Mouse (Mus musculus): ENCODE data around the gene Hsdl2. TPM values are rescaled to one million over a fixed set of nuclear protein-coding genes. Genes with fewer than 3 reads are reported as not detected.
"Not testable (repeated sequence)": the region's sequence is repeated elsewhere in the genome, so short reads cannot be mapped to it uniquely, and the experiment has no call there.

Gene Hsdl2
- polyA plus RNA-seq, 1 experiment from 2014 or later = 29.9 TPM

DNA sequence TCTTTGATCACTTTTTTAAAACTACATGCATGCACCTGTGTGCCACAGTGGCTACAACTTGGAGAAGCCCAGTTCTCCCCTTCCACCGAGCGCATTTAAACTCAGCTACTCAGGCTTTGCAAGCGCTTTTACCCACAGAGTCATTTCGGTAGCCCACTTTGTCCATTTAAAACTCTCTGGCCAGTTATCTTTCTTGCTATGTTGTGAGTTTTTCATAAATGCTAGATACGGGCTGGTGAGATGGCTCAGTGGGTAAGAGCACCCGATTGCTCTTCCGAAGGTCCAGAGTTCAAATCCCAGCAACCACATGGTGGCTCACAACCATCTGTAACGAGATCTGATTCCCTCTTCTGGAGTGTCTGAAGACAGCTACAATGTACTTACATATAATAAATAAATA lies 10.8 kb upstream of the Hsdl2 start:
- H3K4me1 ChIP-seq; H3K27me3 ChIP-seq (replicated peaks); H3K4me3 ChIP-seq; H3K27ac ChIP-seq; H3K36me3 ChIP-seq (replicated peaks); H3K9me3 ChIP-seq; ATAC-seq (replicated peaks); H3K9ac ChIP-seq; H3K4me2 ChIP-seq: not testable (repeated sequence)
- 92% methylated on average over 8 of the region's 8 CpGs for WGBS

DNA sequence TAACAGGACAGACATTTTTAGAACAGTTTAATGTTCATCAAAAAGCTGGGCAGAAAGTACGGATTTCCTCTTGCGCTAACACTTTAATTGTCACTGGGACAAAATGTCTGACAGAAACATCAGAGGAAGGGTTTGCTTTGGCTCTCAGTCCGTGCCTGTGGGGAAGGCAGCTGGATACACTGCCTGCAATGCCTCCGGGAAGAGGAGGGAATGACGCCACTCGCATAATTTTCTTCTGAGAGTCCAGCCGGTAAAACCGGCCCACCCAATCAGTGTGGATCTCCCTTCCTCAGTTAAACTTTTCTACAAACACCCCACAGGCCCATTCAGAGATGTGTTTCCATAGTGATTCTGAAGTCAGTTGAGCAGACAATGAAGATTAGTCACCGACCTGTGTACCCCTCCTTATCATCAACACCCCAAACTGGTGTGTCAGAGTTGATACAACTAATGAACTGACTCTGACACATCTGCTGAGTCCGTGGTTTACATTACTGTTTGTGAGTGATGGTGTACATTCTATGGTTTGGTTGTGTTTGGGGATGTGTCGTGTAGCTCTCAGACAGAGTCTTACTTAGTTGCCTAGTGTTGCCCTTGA lies 8.7 kb upstream of the Hsdl2 start:
- Histone ChIP-seq H3K4me2 (no peak overlapping the region), H3K9me3 (no peaks in the 10 kb centered on the region), H3K27ac (no peak overlapping the region), H3K27me3 (replicated peaks) (no peaks in the 10 kb centered on the region), H3K9ac (no peak overlapping the region), H3K4me3 (no peak overlapping the region), H3K36me3 (replicated peaks) (no peaks in the 10 kb centered on the region), H3K4me1 (no peaks in the 10 kb centered on the region)
- 79% methylated on average over 11 of the region's 11 CpGs for WGBS
- no peak for ATAC-seq (replicated peaks)

DNA sequence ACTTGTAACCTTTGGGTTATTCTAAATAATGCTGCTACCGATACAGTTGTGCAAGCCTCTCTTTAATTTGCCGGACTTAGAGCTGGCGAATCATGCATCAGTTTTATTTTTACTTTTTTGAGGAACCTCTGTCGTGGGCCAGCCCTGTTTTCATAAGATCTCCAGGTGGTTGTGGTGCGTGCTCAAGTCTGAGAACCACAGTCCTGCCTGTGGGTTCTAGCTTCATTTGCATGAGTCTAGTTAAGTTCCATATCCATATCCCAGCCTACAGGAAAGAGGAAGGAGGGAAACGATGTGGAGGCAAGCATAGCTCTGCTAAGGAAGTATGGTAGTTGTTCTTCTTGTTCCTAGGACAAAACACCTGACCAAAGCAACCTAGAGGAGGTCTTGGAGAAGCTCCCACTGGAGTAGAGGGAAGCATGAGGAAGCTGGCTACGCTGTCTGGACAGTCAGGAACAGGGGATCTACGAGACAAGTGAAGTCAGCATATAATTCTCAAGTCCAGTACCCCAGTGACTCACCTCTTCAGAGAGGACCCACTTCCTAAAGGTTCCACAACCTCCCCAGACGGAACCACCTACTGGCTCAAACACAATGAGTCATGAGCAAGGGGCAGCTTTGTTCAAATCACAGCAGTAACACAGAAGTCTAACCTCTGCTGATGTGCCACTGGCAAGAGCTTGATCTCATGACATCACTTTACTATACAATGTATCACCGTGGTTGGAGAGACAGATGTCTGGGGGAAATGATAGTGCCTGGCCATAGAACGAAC lies 6.0 kb upstream of the Hsdl2 start:
- peaks cover 6% of the 10 kb centered on the region for H3K4me1 ChIP-seq
- H3K9me3 ChIP-seq = no peaks in the 10 kb centered on the region
- no peak overlapping the region for H3K4me3 ChIP-seq
- no peak overlapping the region for H3K4me2 ChIP-seq
- no peaks in the 10 kb centered on the region for H3K27me3 ChIP-seq (replicated peaks)
- no peak overlapping the region for H3K9ac ChIP-seq
- WGBS = 86% methylated on average over 11 of the region's 11 CpGs
- no peak for ATAC-seq (replicated peaks)
- H3K36me3 ChIP-seq (replicated peaks) = no peaks in the 10 kb centered on the region
- H3K27ac ChIP-seq = no peak overlapping the region

DNA sequence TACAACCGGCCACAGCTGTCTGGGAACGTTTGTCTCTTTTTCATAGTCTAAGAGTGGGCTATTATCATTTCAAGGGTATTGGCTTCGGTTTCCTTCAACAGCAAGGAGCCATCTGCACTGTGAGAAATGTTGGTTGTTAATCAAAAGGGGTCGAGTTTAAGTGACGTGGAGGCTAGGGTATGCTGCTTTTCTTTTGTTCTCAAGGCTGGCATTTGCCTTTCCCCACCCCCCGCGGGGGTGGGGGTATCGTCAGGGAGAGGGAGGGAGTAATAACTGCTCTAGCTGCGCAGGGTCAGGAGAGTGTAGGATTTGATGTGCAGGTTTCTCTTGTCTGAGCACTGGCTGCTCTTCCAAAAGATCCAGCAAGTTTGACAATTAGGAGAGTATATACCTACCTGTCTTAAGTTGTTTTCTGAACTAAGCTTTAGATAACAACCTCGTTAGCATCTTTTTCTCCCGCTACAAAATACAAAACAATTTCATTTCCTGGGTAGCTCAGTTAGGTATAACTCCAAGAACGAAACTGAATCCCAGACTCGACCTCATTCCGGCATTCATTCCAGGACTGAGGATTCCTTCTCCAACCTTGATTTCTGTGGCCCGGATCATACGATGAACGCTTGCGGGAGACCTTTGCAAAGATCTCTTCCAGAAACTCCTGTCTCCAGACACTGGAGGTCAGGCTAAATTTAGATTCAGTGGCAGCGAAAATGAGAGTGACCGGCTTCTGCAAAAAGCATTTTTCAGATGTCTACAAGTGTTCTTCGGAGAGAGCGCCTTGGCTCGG lies 675 bp upstream of the Hsdl2 start:
- ATAC-seq (replicated peaks) = peak; percentile 75
- peak overlapping the region; percentile 67 for H3K4me3 ChIP-seq
- peak overlapping the region; percentile 94 for H3K27ac ChIP-seq
- under 1% methylated on average over 23 of the region's 23 CpGs for WGBS
- H3K36me3 ChIP-seq (replicated peaks) = no peaks in the 10 kb centered on the region
- H3K27me3 ChIP-seq (replicated peaks) = no peaks in the 10 kb centered on the region
- H3K9me3 ChIP-seq = no peaks in the 10 kb centered on the region
- H3K4me2 ChIP-seq = peak overlapping the region; percentile 77
- H3K9ac ChIP-seq = peak overlapping the region; percentile 69
- peaks cover 15% of the 10 kb centered on the region for H3K4me1 ChIP-seq

DNA sequence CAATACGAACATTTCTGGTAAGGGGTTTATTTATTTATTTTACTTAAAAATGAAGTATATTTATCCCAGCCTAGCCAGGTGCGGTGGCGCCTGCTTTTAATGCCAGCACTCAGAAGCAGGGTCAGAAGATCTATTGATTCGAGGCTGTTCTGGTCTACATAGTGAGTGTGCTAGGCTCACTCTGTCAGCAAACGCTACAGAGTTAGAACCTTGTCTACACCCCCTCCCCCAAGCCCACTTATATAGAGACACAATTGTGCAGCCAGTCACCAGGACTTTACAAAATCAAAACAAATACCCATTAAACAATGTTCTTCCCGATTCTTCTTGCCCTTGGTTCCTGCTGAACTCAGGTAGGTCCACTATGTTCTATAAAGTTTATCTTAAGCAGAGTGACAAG lies 823 bp downstream of the Hsdl2 start:
- H3K27me3 ChIP-seq (replicated peaks) = no peaks in the 10 kb centered on the region
- H3K27ac ChIP-seq = no peak overlapping the region
- H3K4me1 ChIP-seq = peaks cover 15% of the 10 kb centered on the region
- H3K9ac ChIP-seq = peak overlapping the region; percentile 51; the same call in 1 of the 2 replicates
- H3K4me3 ChIP-seq = peak overlapping the region; percentile 67
- no peak for ATAC-seq (replicated peaks)
- WGBS = 24% methylated on average over 6 of the region's 6 CpGs
- no peaks in the 10 kb centered on the region for H3K9me3 ChIP-seq
- peak overlapping the region; percentile 77 for H3K4me2 ChIP-seq
- H3K36me3 ChIP-seq (replicated peaks) = no peaks in the 10 kb centered on the region

DNA sequence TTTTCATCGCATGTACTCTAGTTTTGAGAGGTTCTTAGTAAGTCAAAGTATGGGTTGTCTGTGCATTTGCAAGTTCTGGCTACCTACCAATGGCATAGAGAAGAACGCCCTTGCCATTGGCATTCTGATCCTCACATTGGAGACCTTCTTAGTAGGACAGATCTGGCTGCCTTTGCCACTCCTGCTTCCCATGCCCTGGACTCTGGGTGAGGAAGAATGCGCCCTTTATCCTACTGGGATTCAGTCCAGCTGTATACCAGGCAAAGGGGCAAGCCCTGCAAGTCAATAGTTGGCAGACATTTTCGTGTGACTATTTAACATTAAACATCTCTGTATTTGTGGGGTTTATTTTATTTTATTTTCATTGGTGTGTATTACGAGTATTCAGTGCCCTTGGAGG lies 3.7 kb downstream of the Hsdl2 start:
- H3K36me3 ChIP-seq (replicated peaks) = no peaks in the 10 kb centered on the region
- ATAC-seq (replicated peaks) = no peak
- H3K27ac ChIP-seq = no peak overlapping the region
- no peaks in the 10 kb centered on the region for H3K27me3 ChIP-seq (replicated peaks)
- no peak overlapping the region for H3K4me2 ChIP-seq
- H3K4me3 ChIP-seq = no peak overlapping the region
- H3K9me3 ChIP-seq = no peaks in the 10 kb centered on the region
- 80% methylated on average over 5 of the region's 5 CpGs for WGBS
- peaks cover 11% of the 10 kb centered on the region for H3K4me1 ChIP-seq
- H3K9ac ChIP-seq = no peak overlapping the region

DNA sequence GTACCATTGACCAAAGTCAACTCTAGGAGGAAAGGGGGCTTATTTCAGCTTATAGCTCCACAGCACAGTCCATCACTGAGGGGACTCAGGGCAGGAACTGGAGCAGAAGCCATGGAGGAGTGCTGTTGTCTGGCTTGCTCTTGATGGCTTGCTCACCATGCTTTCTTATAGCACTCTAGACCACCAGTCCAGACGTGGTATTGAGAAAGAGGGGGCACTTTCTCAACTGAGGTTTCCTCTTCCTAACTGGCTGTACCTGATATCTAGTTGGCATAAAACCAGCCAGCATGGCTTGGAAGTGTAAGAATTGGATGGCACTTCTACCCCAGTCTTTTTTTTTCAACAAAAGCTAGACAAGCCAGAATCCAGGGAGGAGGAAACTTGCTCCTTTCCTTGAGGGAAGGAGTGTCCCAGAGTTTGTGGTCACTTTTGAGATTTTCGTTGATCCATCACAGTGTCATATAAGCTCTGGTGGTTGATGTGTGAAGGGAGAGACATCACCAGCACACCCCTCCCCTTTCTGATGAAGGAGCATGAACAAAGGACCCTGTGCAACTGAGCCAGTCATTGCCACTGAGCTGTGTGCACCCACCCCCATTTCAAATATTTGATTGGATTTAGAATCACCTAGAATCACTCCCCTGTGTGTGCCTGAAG lies 6.0 kb downstream of the Hsdl2 start:
- 69% methylated on average over 2 of the region's 2 CpGs for WGBS
- Histone ChIP-seq H3K4me2 (no peak overlapping the region), H3K36me3 (replicated peaks) (no peaks in the 10 kb centered on the region), H3K4me1 (peaks cover under 1% of the 10 kb centered on the region), H3K27me3 (replicated peaks) (no peaks in the 10 kb centered on the region), H3K9me3 (no peaks in the 10 kb centered on the region), H3K4me3 (no peak overlapping the region), H3K9ac (no peak overlapping the region), H3K27ac (no peak overlapping the region)
- no peak for ATAC-seq (replicated peaks)

DNA sequence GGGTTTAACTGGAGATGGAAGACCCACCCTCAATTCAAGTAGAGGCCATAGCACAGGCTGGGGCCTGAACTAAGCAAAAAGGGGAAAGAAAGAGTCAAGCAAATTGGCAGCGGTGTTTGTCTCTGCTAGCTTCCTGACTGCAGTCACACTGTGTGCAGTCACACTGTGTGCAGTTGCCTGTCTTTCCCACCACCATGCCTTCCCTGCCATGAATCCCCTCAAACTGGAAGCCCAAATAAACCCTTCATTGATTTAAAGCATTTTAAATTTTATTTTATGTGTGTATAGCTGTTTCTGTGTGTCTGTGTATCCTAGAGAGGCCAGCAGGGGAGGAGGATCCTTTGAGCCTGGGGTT lies 6.5 kb downstream of the Hsdl2 start:
- Histone ChIP-seq H3K4me1 (no peaks in the 10 kb centered on the region), H3K9ac (no peak overlapping the region), H3K9me3 (no peaks in the 10 kb centered on the region), H3K4me2 (no peak overlapping the region), H3K27me3 (replicated peaks) (no peaks in the 10 kb centered on the region), H3K36me3 (replicated peaks) (no peaks in the 10 kb centered on the region), H3K4me3 (no peak overlapping the region), H3K27ac (no peak overlapping the region)
- no peak for ATAC-seq (replicated peaks)
- WGBS = 97% methylated on average over 1 of the region's 1 CpGs

DNA sequence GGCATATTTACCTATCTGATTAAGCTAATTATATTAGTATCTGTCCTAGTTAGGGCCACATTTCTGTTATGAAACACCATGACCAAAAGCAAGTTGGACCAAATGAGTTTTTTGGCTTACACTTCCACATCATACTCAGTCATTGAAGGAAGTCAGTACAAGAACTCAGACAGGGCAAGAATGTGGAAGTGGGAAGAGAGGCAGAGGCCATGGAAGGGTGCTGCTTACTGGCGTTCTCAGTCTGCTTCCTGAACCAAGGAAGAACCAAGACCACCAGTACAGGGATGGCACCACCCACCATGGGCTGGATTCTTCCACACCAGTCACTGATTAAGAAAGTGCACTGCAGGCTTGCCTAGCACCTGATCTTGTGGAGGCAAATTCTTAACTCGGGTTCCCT lies 13.3 kb downstream of the Hsdl2 start:
- Histone ChIP-seq H3K27me3 (replicated peaks) (no peaks in the 10 kb centered on the region), H3K9ac (no peak overlapping the region), H3K4me1 (no peaks in the 10 kb centered on the region), H3K36me3 (replicated peaks) (no peaks in the 10 kb centered on the region), H3K4me2 (no peak overlapping the region), H3K4me3 (no peak overlapping the region), H3K9me3 (no peaks in the 10 kb centered on the region), H3K27ac (no peak overlapping the region)
- 77% methylated on average over 2 of the region's 2 CpGs for WGBS
- ATAC-seq (replicated peaks) = no peak

DNA sequence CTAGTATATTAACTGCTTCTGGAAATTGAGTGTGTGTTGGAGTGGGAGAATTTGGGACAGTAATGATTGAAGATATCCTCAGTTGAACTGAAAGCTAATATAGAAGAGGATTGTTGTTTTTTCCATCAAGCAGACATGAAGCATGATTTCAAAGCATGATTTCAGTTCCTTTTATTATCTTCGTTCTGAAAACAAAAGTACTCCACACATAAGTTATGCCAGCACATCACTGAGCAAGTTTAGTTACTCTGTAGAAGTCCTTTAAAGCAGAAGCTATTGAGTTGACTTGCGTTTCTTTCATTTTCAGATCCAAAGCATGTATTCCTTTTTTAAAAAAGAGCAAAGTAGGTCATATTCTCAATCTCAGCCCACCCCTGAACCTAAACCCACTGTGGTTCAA lies 15.2 kb downstream of the Hsdl2 start:
- H3K27me3 ChIP-seq (replicated peaks) = no peaks in the 10 kb centered on the region
- H3K4me3 ChIP-seq = no peak overlapping the region
- no peaks in the 10 kb centered on the region for H3K36me3 ChIP-seq (replicated peaks)
- no peaks in the 10 kb centered on the region for H3K9me3 ChIP-seq
- ATAC-seq (replicated peaks) = no peak
- no peaks in the 10 kb centered on the region for H3K4me1 ChIP-seq
- WGBS = 85% methylated on average over 2 of the region's 2 CpGs
- H3K4me2 ChIP-seq = no peak overlapping the region
- H3K27ac ChIP-seq = no peak overlapping the region
- H3K9ac ChIP-seq = no peak overlapping the region

DNA sequence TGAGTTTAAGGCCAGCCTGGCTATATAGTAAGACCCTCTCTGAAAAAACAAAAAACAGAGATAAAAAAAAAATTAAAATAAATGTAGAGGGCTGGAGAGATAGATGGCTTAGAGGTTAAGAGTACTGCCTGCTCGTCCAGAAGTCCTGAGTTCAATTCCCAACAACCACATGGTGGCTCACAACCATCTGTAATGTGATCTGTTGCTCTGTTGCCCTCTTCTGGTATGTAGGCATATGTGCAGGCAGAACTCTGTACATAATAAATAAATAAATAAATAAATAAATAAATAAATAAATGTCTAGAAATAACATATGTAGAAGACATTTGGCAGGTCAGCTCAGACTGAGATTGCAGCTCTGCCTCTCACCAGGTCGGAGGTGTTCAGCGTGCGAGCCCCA lies 21.3 kb downstream of the Hsdl2 start:
- no peak for ATAC-seq (replicated peaks)
- H3K9me3 ChIP-seq = no peaks in the 10 kb centered on the region
- no peak overlapping the region for H3K9ac ChIP-seq
- no peak overlapping the region for H3K27ac ChIP-seq
- H3K4me3 ChIP-seq = no peak overlapping the region
- H3K4me1 ChIP-seq = no peaks in the 10 kb centered on the region
- 92% methylated on average over 4 of the region's 4 CpGs for WGBS
- H3K36me3 ChIP-seq (replicated peaks) = no peaks in the 10 kb centered on the region
- H3K27me3 ChIP-seq (replicated peaks) = no peaks in the 10 kb centered on the region
- H3K4me2 ChIP-seq = no peak overlapping the region

DNA sequence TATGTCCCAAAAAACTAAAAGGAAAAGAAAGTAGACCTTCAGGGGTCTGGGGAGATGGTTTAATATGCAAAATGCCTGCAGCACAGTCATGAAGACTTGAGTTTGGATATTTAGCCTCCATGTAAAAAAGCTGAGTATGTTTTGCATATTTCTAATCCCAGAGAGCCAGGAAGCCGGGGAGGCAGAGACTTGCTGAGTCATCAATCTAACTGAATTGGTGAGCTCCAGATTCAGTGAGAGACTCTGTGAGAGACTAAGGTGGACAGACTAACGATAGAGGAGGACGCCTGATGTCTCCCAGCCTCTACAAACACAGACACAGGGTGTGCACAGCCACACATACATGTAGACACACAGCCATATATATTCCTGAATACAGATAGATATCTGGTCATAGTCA lies 23.5 kb downstream of the Hsdl2 start:
- no peak overlapping the region for H3K27ac ChIP-seq
- H3K4me3 ChIP-seq = no peak overlapping the region
- H3K9me3 ChIP-seq = no peaks in the 10 kb centered on the region
- H3K36me3 ChIP-seq (replicated peaks) = no peaks in the 10 kb centered on the region
- H3K9ac ChIP-seq = no peak overlapping the region
- ATAC-seq (replicated peaks) = no peak
- H3K27me3 ChIP-seq (replicated peaks) = no peaks in the 10 kb centered on the region
- H3K4me2 ChIP-seq = no peak overlapping the region
- H3K4me1 ChIP-seq = no peaks in the 10 kb centered on the region
- WGBS = 72% methylated on average over 3 of the region's 3 CpGs
